Mouse (Mus musculus): ENCODE measurements around the gene Sec61a1. TPM values are rescaled to one million over a fixed set of nuclear protein-coding genes. Genes with fewer than 3 reads are reported as not detected.

The Sec61a1 gene
- polyA plus RNA-seq, 1 experiment: not detected

DNA sequence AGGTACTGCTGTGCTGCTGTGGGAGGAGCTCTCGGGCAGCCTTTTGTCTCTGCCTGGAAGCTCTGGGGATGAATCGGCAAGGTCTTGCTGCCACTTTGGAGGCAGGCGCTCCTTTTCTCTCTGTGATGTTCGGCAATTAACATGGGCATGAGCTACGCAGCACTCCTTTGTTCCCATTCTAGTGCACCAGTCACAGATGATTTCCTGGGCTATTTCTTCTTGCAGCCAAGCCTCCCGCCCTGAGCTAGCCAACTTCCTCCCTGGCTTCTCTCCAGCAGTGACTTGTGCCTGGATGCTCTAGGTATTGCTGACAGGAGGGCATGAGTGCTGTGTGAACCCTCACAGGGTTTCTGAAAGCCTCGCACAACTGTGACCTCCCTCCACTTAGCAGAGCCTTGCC is 35.6 kb downstream of the Sec61a1 start:
- H3K27ac ChIP-seq (ENCODE audit: insufficient read depth, low read depth, low read length): peak overlapping the region; percentile 23; the same call in 1 of the 2 replicates
- no peak overlapping the region for H3K4me3 ChIP-seq (ENCODE audit: insufficient read depth, low read depth, low read length)
- TF ChIP-seq CTCF (IDR thresholded peaks at IDR 0.05; ENCODE audit: insufficient read depth, low read depth, low read length) (no peak), POLR2A (IDR thresholded peaks at IDR 0.05; ENCODE audit: insufficient read depth, low read depth, low read length) (no peak)
- WGBS: 26% methylated on average over 7 of the region's 7 CpGs
- peaks cover 14% of the 10 kb centered on the region for H3K4me1 ChIP-seq (ENCODE audit: control insufficient read depth, insufficient read depth, low read length)

DNA sequence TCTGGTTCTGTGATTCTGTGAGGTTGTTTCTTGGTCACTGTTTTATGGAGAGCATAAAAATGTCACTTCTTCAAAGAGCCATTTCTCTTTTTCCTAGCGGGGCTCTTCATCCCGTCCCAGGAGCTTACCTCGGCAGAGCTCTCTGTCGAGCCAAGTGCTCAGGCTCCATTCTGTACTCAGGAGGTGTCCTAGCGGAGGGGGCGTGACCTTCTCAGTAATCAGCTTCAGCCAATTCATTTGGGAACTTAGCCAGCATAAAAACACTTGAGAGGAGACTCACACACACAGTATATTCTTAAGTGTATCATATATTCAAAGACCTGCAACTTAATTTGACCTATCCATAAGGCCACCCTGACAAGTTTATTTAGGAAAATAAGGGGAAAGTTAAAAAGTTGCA is 38.3 kb downstream of the Sec61a1 start:
- H3K4me3 ChIP-seq (ENCODE audit: insufficient read depth, low read depth, low read length): no peak overlapping the region
- 52% methylated on average over 6 of the region's 6 CpGs for WGBS
- TF ChIP-seq POLR2A (IDR thresholded peaks at IDR 0.05; ENCODE audit: insufficient read depth, low read depth, low read length) (no peak), CTCF (IDR thresholded peaks at IDR 0.05; ENCODE audit: insufficient read depth, low read depth, low read length) (no peak)
- peaks cover 8% of the 10 kb centered on the region; the same call in 1 of the 2 replicates for H3K4me1 ChIP-seq (ENCODE audit: control insufficient read depth, insufficient read depth, low read length)
- no peak overlapping the region for H3K27ac ChIP-seq (ENCODE audit: insufficient read depth, low read depth, low read length)

GRCm38 (mm10) chr6:88469878-88470277 is 48.8 kb downstream of the Sec61a1 start:
- WGBS: 65% methylated on average over 6 of the region's 6 CpGs
- Histone ChIP-seq H3K4me3 (ENCODE audit: insufficient read depth, low read depth, low read length) (no peak overlapping the region), H3K4me1 (ENCODE audit: control insufficient read depth, insufficient read depth, low read length) (no peaks in the 10 kb centered on the region), H3K27ac (ENCODE audit: insufficient read depth, low read depth, low read length) (no peak overlapping the region)
- TF ChIP-seq POLR2A (IDR thresholded peaks at IDR 0.05; ENCODE audit: insufficient read depth, low read depth, low read length) (no peak), CTCF (IDR thresholded peaks at IDR 0.05; ENCODE audit: insufficient read depth, low read depth, low read length) (no peak)

DNA sequence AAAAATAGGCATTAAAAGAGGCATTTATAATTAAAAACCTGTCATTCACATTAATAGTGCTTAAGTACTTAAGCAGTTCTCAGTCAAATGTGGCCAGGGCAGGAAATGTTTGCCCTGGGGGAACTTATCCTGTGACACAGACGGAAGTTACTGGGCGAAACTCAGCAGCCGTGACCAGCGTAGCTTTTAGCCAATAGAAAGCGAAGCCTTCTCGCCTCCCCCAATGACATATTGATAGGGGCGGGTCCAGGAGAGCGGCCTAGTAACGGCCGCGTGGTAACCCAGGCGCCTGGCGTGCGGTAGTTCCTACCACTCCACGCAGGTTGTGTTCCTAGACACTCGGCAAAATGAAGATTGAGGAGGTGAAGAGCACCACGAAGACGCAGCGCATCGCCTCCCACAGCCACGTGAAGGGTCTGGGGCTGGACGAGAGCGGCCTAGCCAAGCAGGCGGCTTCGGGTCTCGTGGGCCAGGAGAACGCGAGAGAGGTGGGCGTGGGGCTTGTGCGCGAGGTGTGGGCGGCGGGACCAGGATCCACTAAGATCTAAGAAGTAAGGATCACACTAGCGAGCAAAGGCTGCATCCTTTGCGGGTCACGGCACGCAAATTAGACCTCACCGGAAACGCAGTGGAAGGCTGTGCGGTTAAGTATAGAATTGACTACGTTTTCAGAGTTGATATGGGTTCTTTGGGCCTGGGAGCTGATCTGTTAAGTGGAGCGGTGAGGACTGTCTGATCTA is 53.4 kb downstream of the Sec61a1 start, which contains the start of gene Ruvbl1:
Gene Ruvbl1 (plus strand): TSS at position 229 of the 740 bp plus-strand sequence.
- no peak within 1 kb of the TSS for H3K27ac ChIP-seq (ENCODE audit: insufficient read depth, low read depth, low read length)
- no peaks in the 10 kb centered on the region for H3K4me1 ChIP-seq (ENCODE audit: control insufficient read depth, insufficient read depth, low read length)
- peak within 1 kb of the TSS; percentile 57 for H3K4me3 ChIP-seq (ENCODE audit: insufficient read depth, low read depth, low read length)
- WGBS: under 1% methylated on average over 42 of the region's 42 CpGs
- no peak for TF ChIP-seq CTCF (IDR thresholded peaks at IDR 0.05; ENCODE audit: insufficient read depth, low read depth, low read length)
- TF ChIP-seq POLR2A (IDR thresholded peaks at IDR 0.05; ENCODE audit: insufficient read depth, low read depth, low read length): peak; percentile 25; the same call in 1 of the 2 replicates

DNA sequence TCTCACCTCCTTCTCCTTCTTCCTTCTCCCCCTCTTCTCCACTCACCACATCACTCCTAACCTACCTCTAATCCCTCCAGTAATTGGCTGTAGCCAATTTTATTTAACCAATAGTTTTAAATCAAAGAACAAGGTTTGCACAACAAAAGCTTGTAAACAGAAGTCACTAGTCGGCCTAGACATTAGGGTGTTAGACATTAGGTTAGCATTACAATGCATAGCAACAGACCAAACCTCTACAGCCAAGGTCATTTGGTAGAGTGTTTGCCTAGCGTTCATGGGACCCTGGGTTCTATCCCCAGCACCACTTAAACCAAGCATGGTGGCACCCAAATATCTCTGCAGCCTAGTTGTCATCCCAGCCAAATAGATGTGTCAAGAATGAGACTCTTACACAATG is 64.2 kb downstream of the Sec61a1 start:
- Histone ChIP-seq H3K4me1 (ENCODE audit: control insufficient read depth, insufficient read depth, low read length) (no peaks in the 10 kb centered on the region), H3K4me3 (ENCODE audit: insufficient read depth, low read depth, low read length) (no peak overlapping the region), H3K27ac (ENCODE audit: insufficient read depth, low read depth, low read length) (no peak overlapping the region)
- TF ChIP-seq CTCF (IDR thresholded peaks at IDR 0.05; ENCODE audit: insufficient read depth, low read depth, low read length) (no peak), POLR2A (IDR thresholded peaks at IDR 0.05; ENCODE audit: insufficient read depth, low read depth, low read length) (no peak)
- 59% methylated on average over 2 of the region's 2 CpGs for WGBS

Other genes with a start within 250 kb of the Sec61a1 start
- gene Eefsec, start 72.4 kb downstream of the Sec61a1 start, polyA plus RNA-seq (2012; ENCODE audit: insufficient read depth, insufficient read length, low replicate concordance, missing spikeins): not detected in 2 replicates
- not detected in 2 replicates for gene Ruvbl1, start 53.5 kb downstream of the Sec61a1 start, polyA plus RNA-seq (2012; ENCODE audit: insufficient read depth, insufficient read length, low replicate concordance, missing spikeins)
- gene Kbtbd12, start 119.0 kb upstream of the Sec61a1 start, polyA plus RNA-seq (2012; ENCODE audit: insufficient read depth, insufficient read length, low replicate concordance, missing spikeins): not detected in 2 replicates
- not detected in 2 replicates for gene Mgll, start 205.5 kb upstream of the Sec61a1 start, polyA plus RNA-seq (2012; ENCODE audit: insufficient read depth, insufficient read length, low replicate concordance, missing spikeins)